Mouse (Mus musculus): ENCODE measurements around the gene Kif13a.

Kif13a gene

DNA sequence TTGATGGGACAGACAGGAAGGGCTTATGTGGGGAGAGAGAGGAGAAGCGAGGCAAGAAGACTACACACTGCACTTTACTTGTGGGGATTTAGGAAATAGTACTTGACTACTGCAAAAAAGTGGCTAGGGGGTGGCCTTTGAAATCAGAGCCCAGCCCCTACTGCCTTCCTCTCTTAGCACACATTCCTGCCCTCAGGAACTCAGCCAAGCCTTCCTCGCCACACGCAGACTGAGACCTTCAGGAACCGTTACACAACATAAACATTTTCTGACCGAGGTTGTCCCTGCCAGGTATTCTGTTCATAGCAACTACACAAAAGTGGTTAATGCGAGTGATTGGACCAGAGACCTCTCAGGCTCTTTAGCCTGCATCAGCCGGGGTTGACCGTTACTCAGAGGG lies 8.1 kb downstream of the Kif13a start:
- no peak for DNase-seq (ENCODE audit: low spot score)

DNA sequence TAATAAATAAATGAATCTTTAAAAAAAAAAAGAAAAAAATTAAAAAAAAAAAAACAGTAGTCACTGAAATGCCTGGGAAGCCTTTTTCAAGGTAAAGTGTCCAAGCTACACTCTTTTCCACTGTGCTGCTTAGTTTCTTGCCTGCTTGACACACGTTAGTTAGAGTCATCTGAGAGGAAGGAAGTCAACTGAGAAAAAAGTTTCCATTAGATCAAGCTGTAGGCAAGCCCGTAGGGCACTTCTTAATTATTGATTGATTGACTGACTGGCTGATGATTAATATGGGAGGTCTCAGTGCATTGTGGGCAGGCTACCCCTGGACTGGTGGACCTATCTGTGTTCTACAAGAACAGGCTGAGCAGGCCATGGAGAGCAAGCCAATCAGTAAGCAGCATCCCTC lies 9.9 kb downstream of the Kif13a start:
- no peak for DNase-seq (ENCODE audit: low spot score)

DNA sequence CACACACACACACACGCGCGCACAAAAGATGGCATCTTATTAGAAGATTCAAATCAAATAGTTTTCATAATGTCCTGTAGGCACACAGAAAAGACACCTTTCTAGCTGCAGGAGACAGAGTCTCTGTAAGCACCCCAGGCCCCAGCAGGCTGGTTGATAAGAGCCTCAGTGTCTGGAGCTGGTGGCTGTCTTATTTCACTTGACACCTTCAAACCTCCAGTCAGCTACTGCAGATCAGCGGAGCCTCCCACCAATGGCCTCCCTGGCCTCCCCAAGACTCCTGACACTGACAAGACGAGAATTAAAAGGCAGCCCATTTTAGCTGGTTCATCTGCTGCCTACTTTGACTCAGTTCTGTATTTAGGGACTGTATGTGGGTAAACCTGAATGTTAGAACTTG lies 11.2 kb downstream of the Kif13a start:
- DNase-seq (ENCODE audit: low spot score) = no peak

DNA sequence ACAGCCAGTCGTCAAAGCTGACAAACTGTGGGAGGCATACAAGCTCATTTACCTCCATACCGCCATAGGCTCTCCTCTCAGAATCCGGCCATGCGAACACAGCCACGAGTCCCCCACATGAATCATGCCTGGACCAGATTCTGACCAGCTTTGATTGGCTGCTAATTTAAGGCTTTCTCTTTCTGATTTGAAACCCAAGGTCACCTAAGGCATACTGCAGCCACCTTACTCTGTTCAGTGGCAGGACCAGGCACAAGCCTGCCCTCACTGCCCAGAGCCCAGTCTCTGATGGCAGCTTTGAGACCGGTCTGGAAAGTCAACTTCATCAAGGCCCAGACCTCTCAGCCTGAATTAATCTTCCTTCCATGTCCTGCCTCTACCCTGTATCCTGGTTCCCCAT lies 17.7 kb downstream of the Kif13a start:
- no peak for DNase-seq (ENCODE audit: low spot score)

DNA sequence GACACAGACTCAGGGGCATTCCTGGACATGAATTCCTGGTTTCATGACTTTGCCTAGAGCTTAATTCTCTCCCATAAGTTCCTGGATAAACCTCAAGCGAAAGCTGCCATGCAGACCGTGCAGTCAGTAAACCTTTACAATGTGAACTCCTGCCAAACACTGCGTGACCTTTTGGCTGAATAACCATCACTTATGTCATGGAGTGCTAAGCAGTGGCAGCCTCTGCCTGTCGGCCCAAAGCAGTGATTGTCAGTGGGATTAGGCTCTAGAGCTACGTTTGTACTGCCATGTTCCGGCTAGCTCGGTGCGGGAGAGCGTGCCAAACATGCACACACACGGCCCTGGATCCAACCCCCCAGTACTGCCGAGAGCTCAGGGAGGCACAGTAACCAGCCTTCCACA lies 18.6 kb downstream of the Kif13a start:
- no peak for DNase-seq (ENCODE audit: low spot score)

DNA sequence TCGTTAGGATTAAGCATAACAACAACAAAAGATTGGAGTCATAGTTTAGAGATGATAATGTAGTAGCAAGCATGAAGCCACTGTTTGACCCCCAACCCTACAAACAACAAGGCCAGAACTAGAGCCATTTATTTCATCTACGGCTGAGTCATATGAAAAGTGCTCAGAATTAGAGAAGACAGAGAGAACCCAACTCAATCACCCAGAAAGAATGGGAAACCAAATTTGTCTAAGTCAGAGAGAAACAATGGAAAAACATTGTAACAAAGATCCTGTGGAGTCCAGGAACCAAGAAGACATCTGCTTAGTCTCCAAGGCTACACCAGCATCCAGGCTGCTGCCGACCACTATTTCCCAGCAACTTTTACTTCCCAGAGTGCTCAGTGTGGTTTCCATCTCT lies 19.7 kb downstream of the Kif13a start:
- DNase-seq (ENCODE audit: low spot score) = no peak

DNA sequence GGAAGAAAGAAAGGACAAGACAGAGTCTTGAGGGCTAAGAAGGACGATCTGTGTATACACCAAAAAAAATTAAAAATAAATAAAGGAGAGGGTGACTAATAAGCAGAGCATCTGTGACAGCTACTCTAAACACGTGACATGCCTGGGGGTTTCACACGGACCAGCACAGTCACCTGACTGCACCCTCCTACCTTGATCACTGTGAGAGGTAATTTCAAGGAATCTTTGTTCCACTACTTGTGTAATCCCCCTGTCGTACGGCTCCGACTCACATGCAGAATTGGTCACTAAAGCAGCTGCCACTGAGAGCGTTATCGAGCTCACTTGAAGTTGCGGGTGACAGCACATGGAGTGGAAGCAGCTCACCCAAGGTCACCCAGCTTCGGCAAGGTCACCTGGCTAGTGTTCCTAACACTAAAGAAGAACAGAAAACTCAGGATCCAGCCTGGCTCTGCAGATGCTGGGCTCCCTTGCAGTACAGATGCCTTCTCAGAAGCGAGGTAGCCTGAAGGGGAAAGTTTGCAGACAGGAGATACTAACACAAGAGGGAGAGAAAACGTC lies 20.6 kb downstream of the Kif13a start:
- no peak for DNase-seq (ENCODE audit: low spot score)

DNA sequence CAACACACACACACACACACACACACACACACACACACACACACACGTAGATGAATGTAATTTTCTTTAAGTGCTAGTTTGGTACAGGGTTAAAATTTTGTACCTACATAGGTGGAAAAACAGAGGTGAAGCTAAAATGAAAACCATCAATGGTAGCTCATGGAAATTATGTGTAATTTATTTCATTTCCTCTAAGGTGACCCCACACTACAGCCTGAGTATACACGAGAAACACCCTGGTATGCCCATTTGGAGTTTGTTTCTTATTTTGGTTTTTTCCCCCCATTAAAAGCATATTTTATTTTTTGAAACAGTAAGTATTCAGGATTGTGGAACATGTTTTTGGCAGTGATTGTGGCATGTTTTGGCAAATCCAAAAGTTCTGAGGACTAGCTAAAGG lies 21.3 kb downstream of the Kif13a start:
- DNase-seq (ENCODE audit: low spot score) = no peak

DNA sequence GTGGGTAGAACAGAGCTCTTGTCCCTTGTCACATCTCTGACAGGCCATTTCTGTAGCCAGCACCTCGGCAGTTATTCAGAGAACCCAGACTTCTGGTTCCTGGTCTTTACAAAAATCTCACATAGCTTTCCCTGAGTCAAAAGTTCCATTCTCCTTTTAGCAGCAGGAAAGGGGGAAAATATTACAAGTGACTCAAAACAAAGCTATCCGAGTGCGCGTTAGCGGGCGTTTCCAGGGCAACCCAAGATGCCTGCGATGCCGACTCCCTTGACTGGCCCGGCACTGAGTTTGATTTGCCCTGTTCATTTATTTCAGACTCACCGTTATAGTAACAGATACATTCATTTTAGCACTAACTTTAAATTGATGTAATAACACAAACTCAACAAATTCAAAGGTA lies 21.8 kb downstream of the Kif13a start:
- no peak for DNase-seq (ENCODE audit: low spot score)

DNA sequence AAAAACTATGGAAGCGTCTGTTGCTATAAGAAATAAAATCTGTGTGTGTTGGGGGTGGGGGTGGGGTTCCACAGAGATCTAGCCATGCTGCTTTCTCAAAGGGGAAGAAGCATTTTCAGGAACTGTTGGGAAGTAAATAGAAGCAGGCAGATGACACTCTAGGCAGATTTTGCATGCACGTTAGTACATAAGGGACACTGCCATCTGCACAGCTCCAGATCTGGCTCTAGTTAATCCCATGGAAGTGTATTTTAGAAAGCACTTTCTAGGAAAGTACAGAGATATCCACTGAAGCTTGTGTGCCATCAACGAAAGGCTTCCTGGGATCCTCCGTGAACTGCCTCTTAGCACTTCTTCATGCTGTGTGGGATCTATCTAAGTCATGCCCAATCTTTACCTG lies 22.6 kb downstream of the Kif13a start:
- DNase-seq (ENCODE audit: low spot score) = no peak

DNA sequence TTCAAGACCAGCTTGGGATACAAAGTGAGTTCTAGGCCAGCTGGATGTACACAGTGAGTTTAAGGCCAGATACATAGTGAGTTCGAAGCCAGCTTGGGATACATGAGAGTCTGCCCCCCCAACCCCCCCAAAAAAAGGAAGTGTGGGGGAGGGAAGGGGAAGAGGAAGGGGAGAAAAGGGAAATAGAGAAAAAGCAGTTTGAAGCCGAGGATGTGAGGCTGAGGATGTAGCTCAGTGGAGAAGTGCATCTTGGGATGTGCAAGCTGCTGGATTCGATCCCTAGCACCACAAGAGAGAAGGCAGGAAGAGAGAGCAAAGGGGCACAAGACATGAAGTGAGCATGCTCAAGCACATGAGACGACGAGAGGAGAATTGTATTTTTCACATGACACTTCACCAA lies 23.7 kb downstream of the Kif13a start:
- DNase-seq (ENCODE audit: low spot score) = no peak

DNA sequence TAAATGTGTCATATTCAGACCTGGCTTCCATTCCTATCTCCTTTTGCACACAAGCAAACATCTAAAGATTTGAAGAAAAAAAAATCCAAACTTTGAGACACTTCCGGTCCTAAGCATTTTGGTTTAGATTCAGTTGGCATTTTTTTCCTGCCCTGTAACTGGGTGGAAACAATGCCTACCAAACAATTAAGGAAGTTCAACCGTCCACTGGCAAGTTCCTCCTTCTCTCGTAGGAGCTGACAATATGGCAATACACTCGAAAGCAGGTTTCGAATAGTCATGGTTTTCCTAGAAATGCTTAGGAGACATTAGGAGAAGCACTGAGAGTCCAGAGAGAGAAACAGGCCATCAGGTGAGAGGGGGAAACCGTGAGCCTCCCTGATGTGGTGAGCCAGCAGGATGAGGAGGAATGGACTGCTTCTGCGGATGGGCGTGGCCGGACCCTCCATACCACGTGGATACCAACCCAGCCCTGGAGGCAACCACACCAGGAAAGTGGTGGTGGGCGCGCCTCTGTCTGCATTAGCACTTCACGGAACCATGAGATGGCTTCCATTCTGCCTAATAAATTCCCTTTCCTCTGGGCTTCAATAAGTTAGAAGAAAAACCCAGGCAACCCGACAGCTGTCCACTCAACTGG lies 24.6 kb downstream of the Kif13a start:
- DNase-seq (ENCODE audit: low spot score) = no peak

DNA sequence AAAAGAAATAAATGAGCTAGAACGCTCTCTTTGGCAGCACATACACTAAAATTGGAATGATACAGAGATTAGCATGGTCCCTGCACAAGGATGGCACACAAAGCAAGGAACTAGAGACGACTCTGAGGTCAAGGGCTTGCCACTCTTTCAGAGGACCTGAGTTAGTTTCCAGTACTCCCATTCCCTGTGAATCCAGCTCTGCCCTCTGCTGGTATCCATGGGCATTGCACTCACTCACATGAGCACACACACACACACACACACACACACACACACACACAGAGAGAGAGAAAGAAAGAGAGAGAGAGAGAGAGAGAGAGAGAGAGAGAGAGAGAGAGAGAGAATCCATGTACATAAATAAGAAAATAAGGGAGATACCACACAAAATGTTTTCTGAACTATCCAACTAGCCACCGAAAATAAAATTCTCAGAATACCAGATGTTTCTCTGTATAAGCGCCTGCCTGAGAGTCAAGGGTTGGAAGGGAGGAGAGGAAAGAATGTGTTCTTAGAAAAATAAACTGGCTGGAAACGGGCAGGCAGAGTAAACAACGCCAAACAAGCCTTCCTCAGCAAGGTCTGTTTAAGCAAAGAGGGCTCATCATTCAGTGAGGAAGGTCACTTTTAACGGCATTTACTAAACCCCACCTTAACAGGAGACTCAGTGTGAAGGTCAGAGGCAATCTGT lies 27.0 kb downstream of the Kif13a start:
- no peak for DNase-seq (ENCODE audit: low spot score)

DNA sequence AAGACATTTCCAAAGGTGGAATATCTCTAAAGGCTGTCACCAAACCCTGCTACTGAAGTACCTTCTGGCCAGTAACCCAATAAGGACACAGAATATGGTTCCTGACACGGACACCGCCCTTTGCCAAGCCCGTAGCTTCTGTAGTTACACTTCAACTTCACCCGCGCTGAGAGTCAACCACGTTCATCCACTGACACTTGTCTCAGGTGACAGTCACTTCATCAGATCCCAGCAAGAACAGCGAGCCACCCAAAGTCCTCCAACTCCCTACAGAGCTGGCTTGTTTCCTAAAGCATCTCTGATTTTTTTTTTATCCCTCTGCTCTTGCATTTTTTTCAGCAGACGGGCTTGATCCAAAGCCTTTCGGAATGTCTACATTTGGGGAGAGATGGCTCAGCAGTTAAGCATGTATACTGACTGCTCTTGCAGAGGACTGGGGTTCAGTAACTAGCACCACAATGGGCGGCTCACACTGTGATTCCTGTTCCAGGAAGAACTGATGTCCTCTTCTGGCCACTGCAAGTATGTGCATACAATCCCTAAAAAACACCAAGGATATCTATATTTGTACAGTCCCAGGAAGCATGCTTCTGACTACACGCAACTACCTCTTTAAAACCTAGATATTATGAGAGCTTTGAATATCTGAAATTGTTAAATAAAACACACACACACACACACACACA lies 28.7 kb downstream of the Kif13a start:
- DNase-seq (ENCODE audit: low spot score) = no peak

DNA sequence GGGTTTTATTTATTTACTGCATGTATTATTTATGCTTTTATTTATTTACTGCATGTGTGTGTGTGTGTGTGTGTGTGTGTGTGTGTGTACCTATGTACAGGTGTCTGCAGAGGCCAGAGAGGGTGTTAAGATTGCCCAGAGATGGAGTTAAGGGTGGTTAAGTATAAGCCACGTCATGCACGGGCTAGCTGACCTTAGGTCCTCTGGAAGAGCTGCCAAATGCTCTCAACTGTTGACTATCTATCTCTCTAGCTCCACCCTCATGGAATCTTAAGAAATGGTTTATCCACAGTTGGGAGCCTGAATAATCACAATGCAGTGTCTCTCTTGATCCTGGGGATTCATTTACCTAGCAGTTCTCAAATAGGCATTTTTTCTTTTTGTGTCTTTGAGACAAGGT lies 30.8 kb downstream of the Kif13a start:
- no peak for DNase-seq (ENCODE audit: low spot score)

DNA sequence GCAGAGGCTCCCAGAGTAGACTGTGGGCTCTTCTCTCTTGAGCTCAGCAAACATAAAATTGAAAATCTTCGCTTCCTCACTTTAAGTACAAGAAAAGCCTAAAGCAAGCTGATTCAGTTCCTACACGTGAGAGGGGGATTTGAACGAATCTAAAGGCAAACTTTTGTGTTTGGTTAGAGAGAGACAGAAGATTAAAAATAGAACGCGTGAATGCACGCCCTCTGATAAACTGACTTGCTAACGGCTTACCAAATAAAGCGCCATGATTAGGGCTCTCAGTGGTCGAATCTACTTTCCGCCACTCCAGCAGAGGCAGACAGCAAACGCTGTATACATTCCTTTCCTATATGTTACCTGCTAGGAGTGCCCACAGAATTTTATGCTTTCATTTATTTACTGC lies 31.3 kb downstream of the Kif13a start:
- DNase-seq (ENCODE audit: low spot score) = no peak

DNA sequence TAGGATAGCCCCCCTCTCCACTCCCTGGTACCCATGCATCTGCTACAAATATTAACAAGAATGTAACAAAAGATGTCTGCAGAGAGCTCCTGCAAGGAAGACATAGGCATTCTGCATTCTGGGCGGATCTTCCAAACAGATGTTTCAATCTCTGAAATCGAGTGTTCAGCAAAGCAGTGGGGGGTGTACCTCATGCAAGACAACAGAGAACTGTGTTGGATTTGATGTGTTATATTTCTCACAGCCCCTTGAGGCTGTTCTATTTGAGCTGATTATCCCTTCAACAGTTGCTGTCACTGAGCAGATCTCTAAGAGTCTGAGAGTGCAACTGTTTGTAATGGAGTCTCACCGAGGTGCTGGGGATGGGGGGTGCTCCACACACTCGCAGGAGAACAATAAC lies 37.3 kb downstream of the Kif13a start:
- no peak for DNase-seq (ENCODE audit: low spot score)

DNA sequence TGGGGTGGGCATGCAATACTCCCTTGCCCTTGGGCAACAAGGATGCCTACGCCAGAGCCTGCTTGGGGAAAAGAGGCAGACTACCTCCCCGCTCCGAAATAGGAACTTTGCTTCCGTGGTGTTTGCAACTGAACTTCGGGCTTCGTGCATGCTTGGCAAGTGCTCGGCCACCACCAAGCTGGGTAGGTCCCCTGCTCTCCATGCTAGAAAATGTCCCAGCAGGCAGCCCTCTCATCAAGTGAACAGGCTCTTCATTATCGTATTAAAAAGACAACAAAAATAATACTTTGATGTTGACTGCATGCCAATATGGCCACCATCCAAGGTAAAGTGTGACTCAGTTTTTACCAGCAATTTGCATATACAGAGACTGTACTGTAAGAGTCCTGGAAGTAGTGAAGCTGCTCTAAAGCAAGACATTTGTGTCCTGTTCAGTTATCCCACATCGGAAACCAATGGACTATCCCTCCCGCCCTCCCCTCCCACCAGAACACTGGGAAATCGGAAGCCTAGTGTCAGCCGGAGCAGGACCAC lies 41.5 kb downstream of the Kif13a start:
- no peak for DNase-seq (ENCODE audit: low spot score)

DNA sequence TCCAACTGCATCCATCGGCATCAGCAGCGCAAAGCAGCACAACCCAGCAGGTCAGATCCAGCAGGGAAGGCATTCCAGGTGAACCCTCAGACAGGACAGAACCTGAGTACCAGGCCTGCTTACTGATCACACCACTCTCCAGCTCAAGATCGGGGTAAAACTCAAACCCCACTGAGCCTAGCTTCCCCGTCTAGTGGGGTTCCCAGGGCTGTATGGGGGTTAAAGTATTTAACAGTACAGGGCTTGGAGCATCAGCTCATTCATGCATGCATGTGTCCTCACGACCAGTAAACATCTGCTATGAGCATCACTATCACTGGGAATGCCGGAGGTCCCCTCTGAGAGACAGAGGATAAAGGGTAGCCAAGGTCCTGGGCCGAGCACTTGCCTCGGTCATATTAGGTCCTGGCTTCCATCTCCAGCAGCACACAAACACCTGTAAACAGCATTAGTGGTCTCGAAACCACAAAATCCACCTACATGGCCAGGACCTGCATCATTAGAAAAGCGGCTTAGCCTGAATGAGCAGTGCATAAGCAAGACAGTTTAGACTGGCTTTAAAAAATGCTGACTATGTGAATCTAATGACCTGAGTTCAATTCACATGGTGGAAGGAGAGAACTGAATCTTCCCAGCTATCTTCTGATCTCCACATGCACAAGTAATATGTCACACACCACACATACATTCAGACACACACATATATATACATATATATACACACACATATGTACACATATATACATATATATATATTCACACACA lies 43.0 kb downstream of the Kif13a start:
- no peak for DNase-seq (ENCODE audit: low spot score)

DNA sequence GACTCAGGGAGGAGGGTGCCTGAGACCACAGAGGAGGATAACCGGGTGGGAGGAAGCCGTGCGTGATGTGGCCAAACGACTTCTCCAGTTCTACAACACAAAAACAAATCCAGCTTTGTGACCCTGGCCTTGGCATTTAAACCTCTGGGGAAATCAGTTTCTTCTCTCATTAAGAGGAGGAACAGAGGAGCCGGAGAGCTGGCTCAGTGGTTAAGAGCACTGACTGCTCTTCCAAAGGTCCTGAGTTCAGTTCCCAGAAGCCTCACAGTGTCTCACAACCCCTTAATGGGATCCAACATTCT lies 44.0 kb downstream of the Kif13a start:
- DNase-seq (ENCODE audit: low spot score) = no peak

DNA sequence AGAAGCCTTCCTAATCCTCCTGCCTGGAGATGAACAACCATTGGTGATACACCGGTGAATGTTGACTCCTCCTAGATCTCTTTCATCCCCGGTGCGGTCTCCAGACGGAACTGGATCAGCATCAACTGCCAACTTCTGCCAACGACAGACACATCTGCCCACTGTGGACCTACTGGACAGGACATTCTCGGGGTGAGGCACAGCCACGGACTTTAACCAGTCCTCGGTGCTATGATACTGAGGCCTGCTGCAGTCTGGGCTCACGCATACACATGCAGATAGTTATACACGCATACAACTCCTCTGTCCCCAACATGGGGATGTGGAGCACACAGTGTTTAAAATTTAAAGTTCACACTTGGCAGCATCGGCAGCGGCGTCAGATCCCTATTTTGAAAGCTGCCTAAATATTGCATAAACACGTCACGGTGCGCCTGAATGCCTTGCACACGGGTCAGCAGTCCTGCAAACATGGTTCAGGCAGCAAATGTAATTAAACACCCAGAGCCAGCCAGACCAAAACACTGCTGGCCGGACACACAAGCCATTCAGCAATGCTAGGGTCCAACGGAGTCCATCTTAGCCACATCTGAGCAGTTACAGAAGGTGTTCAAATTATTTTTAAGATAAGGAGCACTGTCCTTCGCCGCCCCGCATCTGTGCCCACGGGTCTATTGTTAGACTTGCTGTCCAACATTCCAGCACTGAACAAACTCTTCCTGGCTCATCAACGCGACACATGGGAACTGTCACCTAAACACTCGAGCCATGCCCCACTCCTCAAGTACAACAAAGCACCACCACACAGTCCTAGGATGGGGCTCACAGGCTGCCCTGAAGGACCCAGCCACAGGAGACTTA lies 44.5 kb downstream of the Kif13a start:
- DNase-seq (ENCODE audit: low spot score) = no peak

DNA sequence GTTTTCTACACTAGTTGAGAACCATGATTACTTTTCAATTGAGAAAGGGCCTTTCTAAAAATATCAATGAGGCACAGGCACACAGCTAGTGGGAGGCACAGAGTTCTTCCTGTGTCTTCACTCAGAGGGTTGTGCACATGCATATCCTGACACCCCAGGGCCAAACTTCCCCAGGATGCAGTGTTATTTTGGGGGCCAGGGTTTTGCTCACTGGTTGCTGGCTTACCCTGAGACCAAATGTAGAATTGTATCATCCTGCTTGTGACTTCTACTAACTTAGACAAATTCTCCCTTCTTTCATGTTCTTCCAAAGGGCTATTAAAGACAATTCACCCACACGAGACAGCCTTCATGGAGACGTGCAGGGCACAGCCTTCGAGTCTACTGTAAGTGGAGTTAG lies 45.7 kb downstream of the Kif13a start:
- DNase-seq (ENCODE audit: low spot score) = no peak

All from spleen, adult 12 weeks (tissue).